Mouse (Mus musculus) heart, adult 2 months (tissue): ENCODE measurements around the gene Atad3a.

ENCODE experiments used
- CTCF ChIP-seq: fragments of 200-600 bp; IDR thresholded peaks from 2 replicates; pipeline ENCODE4 v1.8.1; 2022; ENCODE audit warnings: antibody characterized with exemption, mild to moderate bottlenecking, moderate library complexity
- POLR2A ChIP-seq: fragments of 200-500 bp; IDR thresholded peaks from 2 replicates; pipeline ENCODE4 v1.6.1; 2011; ENCODE audit warnings: mild to moderate bottlenecking, low read depth, low read length, control low read depth; ENCODE audit not compliant: insufficient read depth

DNA sequence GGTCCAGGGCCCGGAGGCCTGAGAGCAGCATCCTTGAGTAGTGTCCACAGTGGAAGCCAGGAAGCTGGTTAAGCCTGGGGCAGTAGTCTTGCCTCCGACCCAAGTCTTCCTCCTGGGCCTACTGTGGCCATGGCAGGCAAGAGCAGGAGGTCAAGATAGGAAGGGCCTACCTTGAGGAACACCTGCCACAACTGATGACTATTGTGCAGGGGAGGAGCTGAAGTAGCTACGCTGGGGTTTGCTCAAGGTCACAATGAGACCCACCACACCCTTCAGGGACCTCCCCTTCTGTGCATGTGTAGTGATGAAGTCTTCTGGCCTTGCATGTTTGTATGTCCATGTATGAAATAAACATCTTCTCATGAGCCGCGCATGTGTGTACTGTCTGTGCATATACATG, 25.1 kb downstream of the Atad3a start:
- no peak for TF ChIP-seq CTCF
- TF ChIP-seq POLR2A = no peak
